Mouse (Mus musculus) heart, postnatal 0 days (tissue): ENCODE results near the gene Pdyn.

Source experiments
- CTCF ChIP-seq: IDR thresholded peaks from 2 replicates; pipeline ENCODE4 v1.5.1; 2016; ENCODE audit warnings: antibody characterized with exemption, control low read depth, low read depth
- EP300 ChIP-seq: IDR thresholded peaks from 2 replicates; pipeline ENCODE4 v1.6.1; 2016; ENCODE audit warnings: antibody characterized with exemption, low read depth

DNA sequence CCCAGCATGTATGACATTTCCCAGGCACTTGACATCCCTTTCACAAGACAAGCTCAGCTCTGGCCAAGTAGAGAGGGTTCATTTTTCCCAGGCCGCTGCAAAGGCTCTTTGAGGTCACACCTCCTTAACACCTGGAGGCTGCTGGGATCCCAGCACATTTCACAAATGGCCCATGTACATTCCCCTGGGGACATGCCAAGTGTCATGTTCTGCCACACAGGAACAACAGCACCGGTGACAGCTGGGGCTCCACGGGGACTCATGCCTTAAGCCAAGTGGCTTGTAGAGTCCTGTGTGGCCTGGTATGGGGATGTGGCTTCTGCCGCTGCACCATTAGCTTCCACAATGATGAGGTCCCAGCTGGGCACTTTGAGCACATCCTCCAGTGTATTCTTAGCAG, 47.0 kb downstream of the Pdyn start:
- no peak for TF ChIP-seq CTCF
- no peak for TF ChIP-seq EP300
